Mouse (Mus musculus): Measurements from ENCODE around the gene 1700003E16Rik. TPM values are rescaled to one million over a fixed set of nuclear protein-coding genes. Genes with fewer than 3 reads are reported as not detected.
A peak's percentile ranks its signal among the peaks of the same experiment; 100 is the strongest.
"Not testable (repeated sequence)": the region's sequence is repeated elsewhere in the genome, so short reads cannot be mapped to it uniquely, and the experiment has no call there.

The 1700003E16Rik gene
- polyA plus RNA-seq, 1 experiment from 2014 or later, result 1.8 TPM

DNA sequence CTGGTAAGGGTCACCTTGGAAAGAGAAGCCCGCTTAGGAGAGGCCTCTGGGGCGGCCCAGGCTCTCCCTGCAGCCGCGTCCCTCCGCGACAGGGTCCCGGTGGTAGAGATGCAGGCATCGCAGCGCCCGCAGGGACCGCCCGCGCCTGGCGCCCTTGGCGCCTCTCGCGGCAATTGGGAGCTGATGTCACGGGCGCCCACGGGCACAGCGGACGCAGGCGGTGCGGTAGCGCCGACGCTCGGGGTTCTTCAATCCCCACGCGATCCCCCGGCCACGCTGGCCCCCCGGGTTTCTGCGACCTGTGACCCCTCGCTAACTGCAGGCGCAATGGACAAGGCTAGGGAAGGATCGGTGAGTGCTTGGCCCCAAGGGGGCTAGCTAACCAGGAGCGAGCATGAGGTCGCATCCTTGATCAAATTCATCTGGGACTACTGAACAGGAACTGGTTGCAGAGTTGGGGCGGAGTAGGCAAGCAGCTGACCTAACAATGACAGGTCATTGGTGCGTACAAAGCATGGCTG, 13.9 kb upstream of the 1700003E16Rik start:
- H3K27me3 ChIP-seq, result no peaks in the 10 kb centered on the region; the same call in 1 of the 2 replicates
- H3K4me3 ChIP-seq (replicated peaks), result peak overlapping the region; percentile 36
- WGBS, result 4% methylated on average over 41 of the region's 41 CpGs
- H3K9me3 ChIP-seq, result no peaks in the 10 kb centered on the region
- H3K9ac ChIP-seq (replicated peaks), result peak overlapping the region; percentile 61
- H3K27ac ChIP-seq, result no peak overlapping the region
- no peak for ATAC-seq (ENCODE audit: insufficient number of reproducible peaks, insufficient read depth, low FRiP score, low TSS enrichment, low read depth)
- H3K36me3 ChIP-seq, result peaks cover 29% of the 10 kb centered on the region
- H3K4me2 ChIP-seq, result peak overlapping the region; percentile 73
- peaks cover 68% of the 10 kb centered on the region for H3K4me1 ChIP-seq (replicated peaks)

DNA sequence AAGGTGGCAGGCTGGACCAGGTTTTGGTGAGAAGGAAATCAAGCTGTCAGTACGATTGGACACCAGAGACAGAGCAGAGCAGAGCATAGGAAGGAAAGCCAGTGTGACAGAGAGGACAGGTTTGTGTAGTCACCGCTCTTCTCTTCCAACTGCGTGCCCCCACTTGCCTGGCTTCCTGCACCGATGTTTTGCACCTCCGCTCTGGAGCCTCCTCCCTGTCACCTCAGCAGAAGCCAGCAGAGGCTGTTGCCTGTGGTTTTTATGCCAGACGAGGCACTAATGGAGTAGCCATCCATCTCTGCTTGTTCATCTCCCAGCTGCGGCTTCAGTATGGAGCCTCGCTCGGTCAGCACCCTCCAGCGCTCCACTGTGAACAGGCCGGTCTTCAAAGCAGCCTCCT, 13.3 kb upstream of the 1700003E16Rik start:
- Histone ChIP-seq H3K4me1 (replicated peaks) (peaks cover 65% of the 10 kb centered on the region), H3K4me3 (replicated peaks) (no peak overlapping the region), H3K4me2 (peak overlapping the region; percentile 73), H3K9me3 (no peaks in the 10 kb centered on the region), H3K27me3 (no peaks in the 10 kb centered on the region; the same call in 1 of the 2 replicates), H3K9ac (replicated peaks) (no peak overlapping the region), H3K36me3 (peaks cover 35% of the 10 kb centered on the region), H3K27ac (no peak overlapping the region)
- no peak for ATAC-seq (ENCODE audit: insufficient number of reproducible peaks, insufficient read depth, low FRiP score, low TSS enrichment, low read depth)
- WGBS, result 35% methylated on average over 11 of the region's 11 CpGs

DNA sequence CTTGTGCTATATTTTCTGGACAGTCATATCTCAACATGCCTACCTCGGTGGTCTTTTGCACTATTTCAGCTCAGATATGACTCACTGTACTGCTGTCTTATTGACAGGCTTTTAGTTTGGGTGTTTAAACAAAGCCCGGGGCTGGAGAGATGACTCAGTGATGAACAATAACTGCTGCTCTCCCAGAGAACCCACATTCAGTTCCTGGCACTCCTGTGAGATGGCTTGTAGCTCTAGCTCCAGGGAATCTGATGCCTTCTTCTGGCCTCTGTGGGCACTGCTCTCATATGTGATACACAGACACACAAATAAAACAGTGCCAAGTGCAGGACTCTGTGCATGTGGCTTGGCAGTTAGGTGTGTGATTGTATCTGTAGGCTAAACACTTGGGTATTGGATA, 11.0 kb upstream of the 1700003E16Rik start:
- Histone ChIP-seq H3K9ac (replicated peaks) (no peak overlapping the region), H3K4me1 (replicated peaks) (peaks cover 42% of the 10 kb centered on the region), H3K4me3 (replicated peaks) (no peak overlapping the region), H3K27me3 (no peaks in the 10 kb centered on the region; the same call in 1 of the 2 replicates), H3K27ac (peak overlapping the region; percentile 60; the same call in 1 of the 2 replicates), H3K9me3 (no peaks in the 10 kb centered on the region), H3K36me3 (peaks cover 48% of the 10 kb centered on the region), H3K4me2 (no peak overlapping the region)
- no peak for ATAC-seq (ENCODE audit: insufficient number of reproducible peaks, insufficient read depth, low FRiP score, low TSS enrichment, low read depth)
- WGBS, result 88% methylated on average over 2 of the region's 2 CpGs

DNA sequence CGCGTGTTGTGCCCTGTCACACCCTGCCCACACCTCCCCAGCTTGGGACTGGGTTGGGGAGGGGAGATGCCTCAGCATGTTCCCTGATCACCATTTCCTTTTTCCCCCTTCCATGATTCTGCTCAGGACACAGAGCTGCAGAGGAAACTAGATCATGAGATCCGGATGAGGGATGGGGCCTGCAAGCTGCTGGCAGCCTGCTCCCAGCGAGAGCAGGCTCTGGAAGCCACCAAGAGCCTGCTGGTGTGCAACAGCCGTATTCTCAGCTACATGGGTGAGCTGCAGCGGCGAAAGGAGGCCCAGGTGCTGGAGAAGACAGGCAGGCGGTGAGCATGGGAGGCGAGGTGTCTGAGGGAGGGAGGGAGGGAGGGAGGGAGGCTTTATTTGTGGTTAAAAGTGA, 10.4 kb upstream of the 1700003E16Rik start:
- Histone ChIP-seq H3K9ac (replicated peaks) (0 out of 2 replicates have a peak overlapping the region, but pooled peaks have one; percentile 8), H3K9me3 (no peaks in the 10 kb centered on the region), H3K27me3 (no peaks in the 10 kb centered on the region; the same call in 1 of the 2 replicates), H3K36me3 (peaks cover 54% of the 10 kb centered on the region), H3K4me3 (replicated peaks) (no peak overlapping the region), H3K4me2 (no peak overlapping the region), H3K27ac (peak overlapping the region; percentile 60), H3K4me1 (replicated peaks) (peaks cover 39% of the 10 kb centered on the region)
- 53% methylated on average over 9 of the region's 9 CpGs for WGBS
- ATAC-seq (ENCODE audit: insufficient number of reproducible peaks, insufficient read depth, low FRiP score, low TSS enrichment, low read depth), result no peak

DNA sequence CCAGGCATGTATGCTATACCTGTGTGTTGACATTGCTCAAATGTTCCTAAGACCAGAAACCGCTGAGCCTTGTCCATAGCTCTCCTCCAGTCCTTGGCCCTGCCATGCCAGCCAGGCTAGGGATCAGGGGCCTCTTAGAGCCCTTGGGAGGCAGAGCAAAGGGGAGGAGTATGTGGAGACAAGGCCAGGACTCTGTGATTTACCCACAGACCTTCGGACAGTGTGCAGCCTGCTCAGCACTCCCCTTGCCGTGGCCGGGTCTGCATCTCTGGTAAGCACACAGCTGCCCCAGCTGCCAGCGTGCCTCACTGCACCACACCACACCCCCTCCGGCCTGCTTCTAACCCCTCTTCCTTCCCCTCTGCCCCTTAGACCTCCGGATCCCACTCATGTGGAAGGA, 8.9 kb upstream of the 1700003E16Rik start:
- H3K27ac ChIP-seq, result peak overlapping the region; percentile 2; the same call in 1 of the 2 replicates
- peaks cover 69% of the 10 kb centered on the region for H3K36me3 ChIP-seq
- H3K9ac ChIP-seq (replicated peaks), result no peak overlapping the region
- peaks cover 28% of the 10 kb centered on the region for H3K4me1 ChIP-seq (replicated peaks)
- no peaks in the 10 kb centered on the region; the same call in 1 of the 2 replicates for H3K27me3 ChIP-seq
- ATAC-seq (ENCODE audit: insufficient number of reproducible peaks, insufficient read depth, low FRiP score, low TSS enrichment, low read depth), result no peak
- no peaks in the 10 kb centered on the region for H3K9me3 ChIP-seq
- no peak overlapping the region for H3K4me2 ChIP-seq
- 68% methylated on average over 7 of the region's 7 CpGs for WGBS
- H3K4me3 ChIP-seq (replicated peaks), result no peak overlapping the region

DNA sequence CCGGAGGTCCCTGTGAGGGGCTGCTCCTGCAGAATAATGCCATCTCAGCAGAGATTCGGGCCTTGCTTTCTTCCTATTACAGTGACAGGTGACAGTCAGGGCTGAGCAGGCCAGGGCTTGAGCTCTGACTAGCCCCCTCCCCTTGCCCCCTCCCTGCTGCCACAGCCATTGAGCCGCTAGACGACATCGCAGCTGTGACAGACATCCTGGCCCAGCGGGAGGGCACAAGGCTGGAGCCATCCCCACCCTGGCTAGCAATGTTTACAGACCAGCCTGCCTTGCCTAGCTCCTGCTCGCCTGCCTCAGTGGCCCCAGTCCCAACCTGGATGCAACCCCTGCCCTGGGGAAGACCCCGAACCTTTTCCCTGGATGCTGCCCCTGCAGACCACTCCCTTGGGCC, 4.5 kb upstream of the 1700003E16Rik start:
- no peak overlapping the region for H3K27ac ChIP-seq
- no peaks in the 10 kb centered on the region for H3K9me3 ChIP-seq
- H3K4me3 ChIP-seq (replicated peaks), result no peak overlapping the region
- peaks cover 70% of the 10 kb centered on the region for H3K36me3 ChIP-seq
- no peaks in the 10 kb centered on the region for H3K27me3 ChIP-seq
- H3K9ac ChIP-seq (replicated peaks), result no peak overlapping the region
- H3K4me1 ChIP-seq (replicated peaks), result peaks cover 24% of the 10 kb centered on the region
- no peak for ATAC-seq (ENCODE audit: insufficient number of reproducible peaks, insufficient read depth, low FRiP score, low TSS enrichment, low read depth)
- 32% methylated on average over 8 of the region's 8 CpGs for WGBS
- H3K4me2 ChIP-seq, result no peak overlapping the region

DNA sequence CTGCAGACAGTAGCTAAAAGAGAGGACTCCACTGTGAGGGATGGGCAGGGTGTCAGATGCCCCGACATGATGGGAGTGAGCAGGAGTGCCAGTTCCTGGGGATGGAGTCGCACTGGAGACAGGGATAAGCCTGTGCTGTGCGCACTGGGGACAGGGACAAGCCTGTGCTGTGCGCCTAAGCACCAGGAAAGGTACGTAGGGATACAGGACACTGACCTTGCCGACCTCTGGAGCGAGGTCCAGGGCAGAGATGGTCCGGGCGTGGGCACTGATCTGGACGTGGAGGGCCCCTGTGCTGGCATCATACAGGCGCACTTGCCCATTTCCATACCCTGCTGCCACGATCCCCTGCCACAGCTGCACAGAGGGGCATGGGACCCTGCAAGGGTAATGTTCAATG, 3.2 kb upstream of the 1700003E16Rik start:
- WGBS, result 87% methylated on average over 12 of the region's 12 CpGs
- no peaks in the 10 kb centered on the region for H3K9me3 ChIP-seq
- no peak overlapping the region for H3K27ac ChIP-seq
- no peaks in the 10 kb centered on the region for H3K27me3 ChIP-seq
- ATAC-seq (ENCODE audit: insufficient number of reproducible peaks, insufficient read depth, low FRiP score, low TSS enrichment, low read depth), result no peak
- H3K4me1 ChIP-seq (replicated peaks), result peaks cover 21% of the 10 kb centered on the region
- peaks cover 57% of the 10 kb centered on the region for H3K36me3 ChIP-seq
- no peak overlapping the region for H3K9ac ChIP-seq (replicated peaks)
- no peak overlapping the region for H3K4me3 ChIP-seq (replicated peaks)
- no peak overlapping the region for H3K4me2 ChIP-seq

DNA sequence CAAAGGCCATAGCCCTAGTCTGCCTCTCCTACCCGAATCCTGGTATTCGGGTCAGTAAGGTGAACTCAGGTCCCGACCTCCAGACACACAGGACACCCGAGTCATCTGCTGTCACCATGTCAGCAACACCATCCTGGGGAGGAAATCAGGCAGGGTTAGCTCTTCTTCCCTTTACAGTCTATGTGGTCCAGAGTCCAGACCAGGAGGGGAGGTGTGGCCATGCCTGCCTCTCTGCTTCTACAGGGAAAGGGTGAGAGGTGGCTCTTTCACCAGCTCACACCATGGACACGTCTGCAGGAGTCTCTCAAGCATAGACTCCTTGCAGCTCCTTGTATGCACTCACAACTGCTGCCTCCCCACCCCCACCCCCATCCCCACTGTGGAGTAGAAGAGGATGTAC, 2.7 kb upstream of the 1700003E16Rik start:
- Histone ChIP-seq H3K4me3 (replicated peaks) (no peak overlapping the region), H3K27me3 (no peaks in the 10 kb centered on the region), H3K27ac (no peak overlapping the region), H3K4me1 (replicated peaks) (peaks cover 21% of the 10 kb centered on the region), H3K9me3 (no peaks in the 10 kb centered on the region), H3K36me3 (peaks cover 52% of the 10 kb centered on the region), H3K9ac (replicated peaks) (no peak overlapping the region), H3K4me2 (no peak overlapping the region)
- WGBS, result 74% methylated on average over 5 of the region's 5 CpGs
- ATAC-seq (ENCODE audit: insufficient number of reproducible peaks, insufficient read depth, low FRiP score, low TSS enrichment, low read depth), result no peak

DNA sequence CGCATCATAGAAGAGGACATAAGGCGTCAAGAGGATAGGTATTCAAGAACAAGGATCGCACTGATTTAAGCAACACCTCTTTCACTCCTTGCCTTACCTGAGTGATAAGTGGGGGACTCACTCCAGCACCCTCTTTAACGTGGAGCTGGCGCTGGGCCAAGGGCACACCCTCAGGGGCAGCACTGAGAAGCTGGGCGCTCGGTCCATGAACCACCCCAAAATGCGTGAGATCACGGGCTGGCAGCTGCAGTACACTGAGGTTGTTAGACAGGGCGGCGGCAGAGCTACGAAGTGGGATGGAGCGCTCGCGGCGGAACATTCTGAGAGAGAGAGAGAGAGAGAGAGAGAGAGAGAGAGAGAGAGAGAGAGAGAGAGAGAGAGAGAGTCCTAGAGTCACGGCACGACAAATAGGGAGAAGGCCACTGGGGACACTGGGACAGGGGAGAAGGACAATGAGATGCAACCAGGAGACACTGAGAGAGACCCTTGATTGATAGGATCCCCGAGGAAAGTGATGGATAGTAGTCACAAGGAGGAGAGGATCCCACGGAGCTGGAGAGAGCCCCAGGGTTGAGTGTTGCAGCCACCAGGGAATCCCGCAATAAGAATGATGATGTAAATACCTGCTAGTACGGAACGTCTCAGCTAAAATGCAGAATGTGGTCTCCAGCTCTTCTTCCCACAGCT, 509 bp upstream of the 1700003E16Rik start:
- H3K9me3 ChIP-seq, result no peaks in the 10 kb centered on the region
- peaks cover 30% of the 10 kb centered on the region for H3K36me3 ChIP-seq
- peaks cover 10% of the 10 kb centered on the region for H3K27me3 ChIP-seq
- peak overlapping the region; percentile 57 for H3K4me3 ChIP-seq (replicated peaks)
- peak overlapping the region; percentile 86 for H3K4me2 ChIP-seq
- peak; percentile 21; the same call in 1 of the 2 replicates for ATAC-seq (ENCODE audit: insufficient number of reproducible peaks, insufficient read depth, low FRiP score, low TSS enrichment, low read depth)
- H3K9ac ChIP-seq (replicated peaks), result peak overlapping the region; percentile 67
- H3K27ac ChIP-seq, result no peak overlapping the region
- 8% methylated on average over 23 of the region's 23 CpGs for WGBS
- peaks cover 21% of the 10 kb centered on the region for H3K4me1 ChIP-seq (replicated peaks)

DNA sequence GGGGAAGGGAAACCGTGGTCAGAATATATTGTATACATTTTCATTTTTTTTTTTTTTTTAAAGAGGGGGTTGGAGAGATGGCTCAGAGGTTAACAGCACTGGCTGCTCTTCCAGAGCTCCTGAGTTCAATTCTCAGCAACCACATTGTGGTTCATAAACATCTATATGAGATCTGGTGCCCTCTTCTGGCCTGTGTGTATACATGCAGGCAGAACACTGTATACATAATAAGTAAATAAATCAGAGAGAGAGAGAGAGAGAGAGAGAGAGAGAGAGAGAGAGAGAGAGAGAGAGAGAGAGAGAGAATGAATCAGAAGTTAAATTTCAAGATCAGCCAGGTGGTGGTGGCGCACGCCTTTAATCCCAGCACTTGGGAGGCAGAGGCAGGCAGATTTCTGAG, 3.3 kb downstream of the 1700003E16Rik start:
- not testable (repeated sequence) for ATAC-seq (ENCODE audit: insufficient number of reproducible peaks, insufficient read depth, low FRiP score, low TSS enrichment, low read depth); H3K9me3 ChIP-seq; H3K36me3 ChIP-seq; H3K4me3 ChIP-seq (replicated peaks); H3K27ac ChIP-seq; H3K9ac ChIP-seq (replicated peaks); H3K4me2 ChIP-seq
- peaks cover 30% of the 10 kb centered on the region for H3K4me1 ChIP-seq (replicated peaks)
- 17% methylated on average over 3 of the region's 3 CpGs for WGBS
- H3K27me3 ChIP-seq, result peaks cover 36% of the 10 kb centered on the region

DNA sequence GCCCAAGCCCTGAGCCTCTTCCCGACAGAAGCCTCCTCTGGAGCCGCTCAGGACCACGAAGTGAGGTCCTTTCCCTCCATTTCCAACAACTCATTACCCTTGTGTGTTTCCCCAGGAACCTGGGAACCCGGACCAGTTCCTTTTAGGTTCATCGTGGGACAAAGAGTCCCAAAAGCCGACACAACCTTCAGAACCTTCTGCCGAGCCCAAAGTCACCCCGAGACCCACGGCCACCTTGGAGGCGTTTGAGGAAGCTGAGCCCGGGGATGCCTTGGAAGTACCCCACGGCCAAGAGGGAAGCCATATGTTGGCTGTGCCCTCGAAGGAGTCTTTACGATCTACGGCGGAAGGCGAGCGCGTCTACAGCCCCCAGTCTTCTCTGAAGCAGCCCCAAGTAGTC, 5.2 kb downstream of the 1700003E16Rik start:
- 8% methylated on average over 19 of the region's 19 CpGs for WGBS
- no peak for ATAC-seq (ENCODE audit: insufficient number of reproducible peaks, insufficient read depth, low FRiP score, low TSS enrichment, low read depth)
- Histone ChIP-seq H3K27ac (no peak overlapping the region), H3K4me1 (replicated peaks) (peaks cover 24% of the 10 kb centered on the region), H3K9me3 (no peaks in the 10 kb centered on the region), H3K27me3 (peaks cover 36% of the 10 kb centered on the region), H3K36me3 (no peaks in the 10 kb centered on the region), H3K4me2 (peak overlapping the region; percentile 75), H3K4me3 (replicated peaks) (peak overlapping the region; percentile 46), H3K9ac (replicated peaks) (peak overlapping the region; percentile 58)

Data from limb, embryonic 12.5 days (tissue).